Mouse (Mus musculus) liver, embryonic 14.5 days (tissue): ENCODE measurements around the gene Pacrg.

ENCODE experiments used
- CTCF ChIP-seq: IDR thresholded peaks from 2 replicates; pipeline ENCODE4 v1.5.1; 2016; ENCODE audit warnings: antibody characterized with exemption, low read depth, control low read depth
- EP300 ChIP-seq: IDR thresholded peaks from 2 replicates; pipeline ENCODE4 v1.6.1; 2016; ENCODE audit warnings: antibody characterized with exemption, low read depth

DNA sequence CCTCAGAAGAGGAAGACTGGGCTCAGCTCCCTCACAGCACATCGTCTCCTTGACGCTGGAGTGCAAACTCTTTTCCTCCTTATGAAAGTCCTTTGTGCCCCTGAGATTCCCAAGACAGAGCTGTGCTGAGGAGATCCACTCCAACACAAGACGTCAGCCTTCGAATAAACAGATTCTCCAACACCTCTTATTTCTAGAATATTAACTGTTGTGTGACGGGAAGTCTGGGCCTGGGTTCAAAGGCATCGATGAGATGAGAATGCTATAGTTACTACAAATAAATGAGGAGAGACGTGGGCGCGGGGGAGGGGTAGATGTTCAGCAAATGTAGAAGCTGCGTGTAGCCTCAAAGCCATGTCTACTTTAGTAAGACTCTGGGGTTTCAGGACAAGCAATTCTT lies 270.8 kb downstream of the Pacrg start:
- TF ChIP-seq CTCF (no peak), EP300 (no peak)
